8 mouse cellular contexts compared by ENCODE assay signal in genomic region chr11:95337846-95338342, GRCm38 (mm10). TPM values are rescaled to one million over a fixed set of nuclear protein-coding genes. Genes with fewer than 3 reads are reported as not detected.
A peak's percentile ranks its signal among the peaks of the same experiment; 100 is the strongest.
DNase-seq lines count a peak whose midpoint lies in the region; ATAC-seq lines count a peak whose summit lies in the region.

No protein-coding gene starts in this region.

- peak overlapping the region; percentile 76 for H3K4me2 ChIP-seq in heart, embryonic 16.5 days (ENCODE audit: low read depth, low read length)
- peak overlapping the region; percentile 98 for H3K4me2 ChIP-seq in hindbrain, embryonic 15.5 days
- peak overlapping the region; percentile 96 for H3K4me2 ChIP-seq in midbrain, embryonic 13.5 days (replicated peaks)

- no peaks in the 10 kb centered on the region for H3K27me3 ChIP-seq in heart, embryonic 16.5 days (ENCODE audit: control insufficient read depth, insufficient read depth, low read length)
- 0 out of 2 replicates have a peak, but pooled peaks cover 3% of the 10 kb centered on the region for H3K27me3 ChIP-seq in hindbrain, embryonic 15.5 days
- peaks cover 24% of the 10 kb centered on the region for H3K27me3 ChIP-seq in midbrain, embryonic 13.5 days

- H3K9ac ChIP-seq in heart, embryonic 16.5 days (ENCODE audit: low read length) = peak overlapping the region; percentile 79
- H3K9ac ChIP-seq in hindbrain, embryonic 15.5 days = no peak overlapping the region
- H3K9ac ChIP-seq in midbrain, embryonic 13.5 days (replicated peaks) = no peak overlapping the region

- intact Hi-C loops in heart, postnatal 10 days (cut with DNase I) = loop anchor here (2.0 to 5.0 kb wide), 3 partner anchors 27 to 44 kb away; partner anchors contain the start of genes Kat7 and Slc35b1

- no peak overlapping the region for H3K27ac ChIP-seq in heart, embryonic 16.5 days (ENCODE audit: low read length)
- H3K27ac ChIP-seq in hindbrain, embryonic 15.5 days (replicated peaks) = no peak overlapping the region
- H3K27ac ChIP-seq in midbrain, embryonic 13.5 days = no peak overlapping the region

- H3K4me3 ChIP-seq in heart, embryonic 16.5 days (ENCODE audit: low read length) = peak overlapping the region; percentile 81
- H3K4me3 ChIP-seq in hindbrain, embryonic 15.5 days = peak overlapping the region; percentile 92
- H3K4me3 ChIP-seq in midbrain, embryonic 13.5 days (replicated peaks) = peak overlapping the region; percentile 76

- H3K4me1 ChIP-seq in heart, embryonic 16.5 days (ENCODE audit: control insufficient read depth, insufficient read depth, low read length) = peaks cover 24% of the 10 kb centered on the region
- peaks cover 29% of the 10 kb centered on the region for H3K4me1 ChIP-seq in hindbrain, embryonic 15.5 days (replicated peaks)
- H3K4me1 ChIP-seq in midbrain, embryonic 13.5 days (replicated peaks) = peaks cover 21% of the 10 kb centered on the region

- 24% methylated on average over 9 of the region's 9 CpGs for WGBS in heart, embryonic 16.5 days
- 29% methylated on average over 9 of the region's 9 CpGs for WGBS in hindbrain, embryonic 15.5 days
- WGBS in midbrain, embryonic 13.5 days = 38% methylated on average over 9 of the region's 9 CpGs

- ATAC-seq in heart, embryonic 16.5 days (replicated peaks; ENCODE audit: extremely low read depth, insufficient read depth, low FRiP score) = no peak
- no peak for ATAC-seq in hindbrain, embryonic 15.5 days (ENCODE audit: low FRiP score, low read depth)
- no peak for ATAC-seq in midbrain, embryonic 13.5 days

- H3K36me3 ChIP-seq in heart, embryonic 16.5 days (ENCODE audit: control insufficient read depth, insufficient read depth) = no peaks in the 10 kb centered on the region
- no peaks in the 10 kb centered on the region for H3K36me3 ChIP-seq in hindbrain, embryonic 15.5 days
- H3K36me3 ChIP-seq in midbrain, embryonic 13.5 days = no peaks in the 10 kb centered on the region

- no peak for DNase-seq in heart, postnatal 10 days
- peak; percentile 12 for DNase-seq in MN1 (ENCODE audit: low spot score)
- DNase-seq in right cerebral cortex, postnatal 36 days (ENCODE audit: low spot score in 2 of 2) = no peak
- DNase-seq in adrenal gland, adult 8-10 months = no peak
- no peak for DNase-seq in left cerebral cortex, adult 18-20 months (ENCODE audit: low spot score in 2 of 2)

- H3K9me3 ChIP-seq in heart, embryonic 16.5 days (replicated peaks; ENCODE audit: control insufficient read depth, low read length) = no peaks in the 10 kb centered on the region
- no peaks in the 10 kb centered on the region for H3K9me3 ChIP-seq in hindbrain, embryonic 15.5 days
- no peaks in the 10 kb centered on the region for H3K9me3 ChIP-seq in midbrain, embryonic 13.5 days

RNA-seq across cellular contexts. Expression of gene Fam117a, which starts 1.1 kb away (rescaled TPM):
- 5.0 and 6.3 TPM in 2 replicates for polyA plus RNA-seq in heart, embryonic 16.5 days (2015; fragmentation: Nextera tagmentation; extraction: Ambion mirVana)
- total RNA-seq in heart, postnatal 10 days (2021) = 10 to 100 TPM in 1 of 2 experiments, 1 to 10 TPM in 1; 9.1 to 14.0 TPM
- 3.1 and 3.6 TPM in 2 replicates for polyA plus RNA-seq in hindbrain, embryonic 15.5 days (2015; fragmentation: Nextera tagmentation; extraction: Ambion mirVana)
- polyA plus RNA-seq in midbrain, embryonic 13.5 days (2015; fragmentation: Nextera tagmentation; extraction: Ambion mirVana) = 2.3 and 2.8 TPM in 2 replicates
- total RNA-seq in adrenal gland, adult 8-10 months (2022) = 10 to 100 TPM; 14.7 to 21.4 (median 18.0) TPM
- total RNA-seq in left cerebral cortex, adult 18-20 months (2021) = 1 to 10 TPM; 3.5 to 4.3 TPM

RNA-seq across cellular contexts. Expression of gene Kat7, which starts 27.8 kb away (rescaled TPM):
- polyA plus RNA-seq in heart, embryonic 16.5 days (2015; fragmentation: Nextera tagmentation; extraction: Ambion mirVana) = 49.8 and 51.1 TPM in 2 replicates
- total RNA-seq in heart, postnatal 10 days (2021) = 10 to 100 TPM; 45.1 to 51.1 TPM
- 60.5 and 66.2 TPM in 2 replicates for polyA plus RNA-seq in hindbrain, embryonic 15.5 days (2015; fragmentation: Nextera tagmentation; extraction: Ambion mirVana)
- polyA plus RNA-seq in midbrain, embryonic 13.5 days (2015; fragmentation: Nextera tagmentation; extraction: Ambion mirVana) = 63.8 and 66.1 TPM in 2 replicates
- 10 to 100 TPM; 50.4 to 86.8 (median 73.7) TPM for total RNA-seq in adrenal gland, adult 8-10 months (2022)
- 10 to 100 TPM; 75.7 to 81.8 TPM for total RNA-seq in left cerebral cortex, adult 18-20 months (2021)

RNA-seq across cellular contexts. Expression of gene Slc35b1, which starts 46.6 kb away (rescaled TPM):
- 71.2 and 73.0 TPM in 2 replicates for polyA plus RNA-seq in heart, embryonic 16.5 days (2015; fragmentation: Nextera tagmentation; extraction: Ambion mirVana)
- total RNA-seq in heart, postnatal 10 days (2021) = 10 to 100 TPM; 51.0 to 52.8 TPM
- polyA plus RNA-seq in hindbrain, embryonic 15.5 days (2015; fragmentation: Nextera tagmentation; extraction: Ambion mirVana) = 137 and 140 TPM in 2 replicates
- polyA plus RNA-seq in midbrain, embryonic 13.5 days (2015; fragmentation: Nextera tagmentation; extraction: Ambion mirVana) = 149 and 151 TPM in 2 replicates
- total RNA-seq in adrenal gland, adult 8-10 months (2022) = 10 to 100 TPM; 62.7 to 88.9 (median 78.0) TPM
- 10 to 100 TPM; 56.8 to 60.3 TPM for total RNA-seq in left cerebral cortex, adult 18-20 months (2021)
